Mouse (Mus musculus) heart, embryonic 13.5 days (tissue): Measurements from ENCODE around the gene Abtb2. TPM values are rescaled to one million over a fixed set of nuclear protein-coding genes. Genes with fewer than 3 reads are reported as not detected.

Experiments used
- ATAC-seq: fragments of 200-750 bp; cut with Nextera tagmentation; 2 replicates; pipeline ENCODE4 v1.8.0; 2017; ENCODE audit warnings: moderate TSS enrichment; ENCODE audit not compliant: insufficient number of reproducible peaks, low FRiP score, low TSS enrichment; ENCODE audit errors: extremely low read depth
- H3K27ac ChIP-seq: fragments of 300-500 bp; sonication (generic); replicated peaks from 2 replicates; pipeline ENCODE4 v1.5.1; 2015; ENCODE audit warnings: moderate library complexity, mild to moderate bottlenecking, inconsistent platforms
- H3K27me3 ChIP-seq: fragments of 300-500 bp; sonication (generic); replicated peaks from 2 replicates; pipeline ENCODE4 v1.6.1; 2015; ENCODE audit warnings: mild to moderate bottlenecking, inconsistent platforms
- H3K36me3 ChIP-seq: fragments of 300-500 bp; sonication (generic); 2 replicates; pipeline ENCODE4 v1.6.1; 2015; ENCODE audit warnings: mild to moderate bottlenecking, inconsistent platforms
- H3K4me1 ChIP-seq: fragments of 300-500 bp; sonication (generic); 2 replicates; pipeline ENCODE4 v1.6.1; 2015; ENCODE audit warnings: inconsistent platforms
- H3K4me2 ChIP-seq: fragments of 300-500 bp; sonication (generic); 2 replicates; pipeline ENCODE4 v1.6.1; 2015; ENCODE audit warnings: inconsistent platforms, mild to moderate bottlenecking, moderate library complexity
- H3K4me3 ChIP-seq: fragments of 300-500 bp; sonication (generic); 2 replicates; pipeline ENCODE4 v1.5.1; 2015; ENCODE audit warnings: moderate library complexity, mild to moderate bottlenecking, inconsistent platforms
- H3K9ac ChIP-seq: fragments of 300-500 bp; sonication (generic); 2 replicates; pipeline ENCODE4 v1.6.1; 2015; ENCODE audit warnings: inconsistent platforms, mild to moderate bottlenecking, moderate library complexity
- H3K9me3 ChIP-seq: fragments of 300-500 bp; sonication (generic); 2 replicates; pipeline ENCODE4 v1.6.1; 2016; ENCODE audit warnings: inconsistent platforms
- WGBS: fragments of 180-500 bp; shearing (Covaris S2); methylation state at CpG from one replicate; pipeline ENCODE4 v1.1.7; 2015; ENCODE audit warnings: mixed read lengths; 5-methylcytosine and 5-hydroxymethylcytosine counted together
- polyA plus RNA-seq: library from polyadenylated mRNA; unstranded; fragments of >200 nt; fragmentation: Nextera tagmentation; extraction: Ambion mirVana; gene quantifications from 2 replicates; pipeline ENCODE4 v1.2.1, GENCODE M21; 2015

The Abtb2 gene
- polyA plus RNA-seq, 1 experiment from 2014 or later = 17.4 TPM

- H3K4me2 ChIP-seq = peak overlapping the region; percentile 50
- peaks cover 100% of the 10 kb centered on the region for H3K4me1 ChIP-seq
- H3K4me3 ChIP-seq = no peak overlapping the region
Observed at GRCm38 (mm10) chr2:103601126-103601525, 35.0 kb downstream of the Abtb2 start.

DNA sequence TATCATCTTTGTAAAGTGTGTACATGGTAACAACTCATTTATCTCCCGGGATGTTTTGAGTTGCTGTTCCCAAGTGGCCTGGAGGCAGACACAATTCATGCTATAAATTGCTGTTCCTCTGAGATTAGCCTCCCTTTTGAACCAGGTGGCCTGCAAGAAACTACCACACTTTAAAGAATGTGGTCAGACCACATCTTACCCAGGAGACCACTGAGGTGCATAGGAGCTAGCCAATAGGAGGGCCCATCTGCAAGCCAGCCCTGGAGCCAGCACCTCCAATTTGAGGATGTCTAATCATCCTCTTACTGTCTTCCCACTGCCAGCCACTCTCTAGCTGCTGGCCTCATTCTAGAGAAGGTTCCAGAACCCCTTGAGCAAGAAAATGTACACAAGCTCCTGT, 35.4 kb downstream of the Abtb2 start:
- Histone ChIP-seq H3K27ac (peak overlapping the region; percentile 87), H3K4me2 (no peak overlapping the region), H3K27me3 (0 out of 2 replicates have a peak, but pooled peaks cover 5% of the 10 kb centered on the region), H3K36me3 (no peaks in the 10 kb centered on the region), H3K4me3 (no peak overlapping the region), H3K9me3 (no peaks in the 10 kb centered on the region), H3K9ac (no peak overlapping the region), H3K4me1 (peaks cover 99% of the 10 kb centered on the region)
- ATAC-seq = no peak
- 35% methylated on average over 1 of the region's 1 CpGs for WGBS

More at GRCm38 (mm10) chr2:103601126-103601525, 35.0 kb downstream of the Abtb2 start:
- H3K9ac ChIP-seq = peak overlapping the region; percentile 11; the same call in 1 of the 2 replicates
- no peak for ATAC-seq
- 38% methylated on average over 1 of the region's 1 CpGs for WGBS
- peak overlapping the region; percentile 87 for H3K27ac ChIP-seq
- H3K27me3 ChIP-seq = 0 out of 2 replicates have a peak, but pooled peaks cover 5% of the 10 kb centered on the region
- H3K36me3 ChIP-seq = no peaks in the 10 kb centered on the region
- no peaks in the 10 kb centered on the region for H3K9me3 ChIP-seq

DNA sequence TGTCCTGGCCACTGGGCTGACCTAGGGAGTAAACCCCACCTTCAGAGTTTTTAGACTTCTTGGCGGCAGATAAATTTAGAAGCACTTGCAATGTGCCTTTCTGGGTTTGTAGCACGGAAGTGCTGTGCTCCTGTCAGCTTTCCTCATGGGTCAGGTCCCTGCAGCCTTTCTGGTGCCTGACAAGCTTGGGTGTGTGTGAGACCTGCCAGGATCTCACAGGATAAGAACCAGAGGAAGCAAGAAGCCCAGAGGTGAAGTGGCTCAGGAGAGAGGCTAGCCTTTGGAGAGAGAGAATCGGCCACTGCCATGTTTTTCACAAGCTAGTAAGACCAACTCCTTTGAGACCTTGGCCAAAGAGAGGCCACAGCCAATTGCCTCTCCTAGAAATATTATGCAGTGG, 37.1 kb downstream of the Abtb2 start:
- Histone ChIP-seq H3K27me3 (0 out of 2 replicates have a peak, but pooled peaks cover 5% of the 10 kb centered on the region), H3K36me3 (no peaks in the 10 kb centered on the region), H3K9me3 (no peaks in the 10 kb centered on the region), H3K4me3 (peak overlapping the region; percentile 10; the same call in 1 of the 2 replicates), H3K9ac (no peak overlapping the region), H3K27ac (peak overlapping the region; percentile 88), H3K4me1 (peaks cover 97% of the 10 kb centered on the region), H3K4me2 (peak overlapping the region; percentile 60)
- 0 out of 2 replicates have a peak, but pooled peaks have one; percentile 53 for ATAC-seq
- 28% methylated on average over 3 of the region's 3 CpGs for WGBS

DNA sequence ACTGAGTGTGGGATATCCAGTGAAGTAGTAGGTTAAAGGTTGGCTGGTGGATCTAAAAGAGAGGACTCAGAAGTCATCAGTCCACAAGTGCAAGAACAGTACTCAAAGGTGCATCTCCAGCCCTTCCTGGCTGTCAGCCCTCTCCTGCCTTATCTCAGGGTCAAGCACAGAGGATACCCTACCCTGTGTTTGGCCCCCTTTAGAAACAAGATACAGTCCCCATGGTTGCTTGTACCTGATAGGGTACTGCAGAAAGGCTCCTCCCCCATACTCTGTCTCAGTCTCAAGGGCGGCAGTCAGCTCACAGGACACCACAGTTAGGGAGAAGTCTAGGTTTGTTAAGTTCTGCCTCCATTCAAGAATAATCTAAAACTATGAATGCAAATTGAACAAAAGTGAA, 37.8 kb downstream of the Abtb2 start:
- 0 out of 2 replicates have a peak, but pooled peaks cover 4% of the 10 kb centered on the region for H3K27me3 ChIP-seq
- H3K9me3 ChIP-seq = no peaks in the 10 kb centered on the region
- peaks cover 97% of the 10 kb centered on the region for H3K4me1 ChIP-seq
- no peaks in the 10 kb centered on the region for H3K36me3 ChIP-seq
- H3K9ac ChIP-seq = no peak overlapping the region
- 0 out of 2 replicates have a peak, but pooled peaks have one; percentile 44 for ATAC-seq
- H3K4me3 ChIP-seq = peak overlapping the region; percentile 10; the same call in 1 of the 2 replicates
- 13% methylated on average over 1 of the region's 1 CpGs for WGBS
- peak overlapping the region; percentile 88 for H3K27ac ChIP-seq
- peak overlapping the region; percentile 60 for H3K4me2 ChIP-seq

DNA sequence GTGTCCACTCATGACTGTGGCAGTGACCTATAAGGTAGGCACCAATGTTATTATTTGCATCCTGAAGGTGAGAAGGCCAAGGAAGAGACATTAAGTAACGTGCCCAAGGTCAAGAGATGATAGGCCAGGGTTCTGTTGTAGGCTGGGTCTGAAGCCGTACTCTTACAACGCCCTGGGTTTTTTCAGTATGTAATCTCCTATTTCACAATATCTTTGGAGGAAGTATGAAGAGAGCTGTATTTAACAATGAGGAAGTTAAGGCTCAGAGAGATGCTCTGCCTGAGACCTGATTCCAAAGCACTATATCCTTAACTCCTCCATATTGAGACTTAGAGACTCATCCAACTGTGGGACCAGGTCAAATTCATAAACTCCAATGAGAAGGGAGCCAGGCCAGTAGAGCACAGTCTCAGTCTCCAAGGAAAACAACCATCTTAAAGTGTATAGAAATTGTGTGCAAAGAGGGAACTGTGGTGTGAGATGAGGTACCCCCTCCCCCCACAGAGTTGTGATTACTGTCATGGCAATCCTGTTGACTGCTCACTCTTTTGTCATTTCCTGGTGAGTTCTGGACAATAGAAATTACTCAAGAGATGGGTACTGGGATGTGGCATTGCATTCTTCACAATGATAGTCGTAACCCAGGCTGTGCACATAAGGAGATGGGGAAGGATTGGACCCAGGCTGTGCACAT, 39.8 kb downstream of the Abtb2 start:
- no peaks in the 10 kb centered on the region for H3K36me3 ChIP-seq
- H3K27me3 ChIP-seq = no peaks in the 10 kb centered on the region
- H3K9me3 ChIP-seq = no peaks in the 10 kb centered on the region
- H3K27ac ChIP-seq = no peak overlapping the region
- H3K4me3 ChIP-seq = no peak overlapping the region
- 88% methylated on average over 4 of the region's 4 CpGs for WGBS
- H3K4me1 ChIP-seq = peaks cover 93% of the 10 kb centered on the region
- ATAC-seq = no peak
- H3K4me2 ChIP-seq = no peak overlapping the region
- H3K9ac ChIP-seq = no peak overlapping the region

DNA sequence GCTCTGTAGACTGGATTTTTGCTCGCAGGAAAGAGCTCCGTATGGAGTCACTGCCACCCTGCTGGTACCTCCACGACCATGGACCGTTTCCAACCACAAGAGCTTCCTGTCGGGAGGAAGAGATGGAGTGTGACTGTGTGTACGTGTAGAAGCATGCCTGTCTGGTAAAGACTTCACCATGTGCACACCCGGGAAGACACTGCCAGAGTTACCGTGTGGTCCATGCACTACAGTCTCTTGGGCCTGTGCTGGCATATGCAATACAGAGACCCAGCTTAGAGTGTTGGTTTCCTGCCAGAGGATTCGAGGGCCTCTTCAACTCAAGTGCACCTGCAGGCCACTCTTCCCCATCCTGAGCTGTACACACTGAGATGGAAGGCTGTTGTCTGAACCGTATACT, 41.8 kb downstream of the Abtb2 start:
- Histone ChIP-seq H3K27ac (peak overlapping the region; percentile 39), H3K4me2 (no peak overlapping the region)
- 54% methylated on average over 10 of the region's 10 CpGs for WGBS

DNA sequence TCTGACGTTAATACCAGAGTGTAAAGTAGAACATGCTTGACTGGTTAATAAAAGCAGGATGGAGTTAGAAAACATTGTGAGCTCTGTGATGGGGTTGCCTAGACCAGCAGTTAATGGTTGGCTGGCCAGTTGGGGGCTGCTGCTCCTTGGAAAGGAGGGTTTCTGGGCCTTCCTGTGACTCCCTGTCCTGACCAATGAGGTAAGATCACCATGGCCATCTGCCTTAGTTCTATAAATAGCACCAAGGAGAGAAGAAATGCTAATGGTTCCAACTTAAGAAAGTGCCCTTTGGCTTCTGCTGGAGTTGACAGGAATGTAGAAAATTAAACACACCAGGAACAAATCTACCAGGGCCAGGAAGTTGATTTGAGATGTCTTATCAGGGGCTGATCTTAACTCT, 42.8 kb downstream of the Abtb2 start:
- 0 out of 2 replicates have a peak overlapping the region, but pooled peaks have one; percentile 39 for H3K27ac ChIP-seq
- no peak overlapping the region for H3K4me2 ChIP-seq
- no peak for ATAC-seq
- no peaks in the 10 kb centered on the region for H3K9me3 ChIP-seq
- H3K4me1 ChIP-seq = peaks cover 80% of the 10 kb centered on the region
- 53% methylated on average over 1 of the region's 1 CpGs for WGBS
- H3K4me3 ChIP-seq = no peak overlapping the region
- no peaks in the 10 kb centered on the region for H3K27me3 ChIP-seq
- no peak overlapping the region for H3K9ac ChIP-seq
- H3K36me3 ChIP-seq = no peaks in the 10 kb centered on the region

More for the DNA sequence above, 41.8 kb downstream of the Abtb2 start:
- H3K4me3 ChIP-seq = no peak overlapping the region
- no peak for ATAC-seq
- no peak overlapping the region for H3K9ac ChIP-seq
- H3K36me3 ChIP-seq = no peaks in the 10 kb centered on the region
- H3K9me3 ChIP-seq = no peaks in the 10 kb centered on the region
- peaks cover 80% of the 10 kb centered on the region for H3K4me1 ChIP-seq
- H3K27me3 ChIP-seq = no peaks in the 10 kb centered on the region

GRCm38 (mm10) chr2:103609499-103609898, 43.4 kb downstream of the Abtb2 start:
- no peak for ATAC-seq
- 0 out of 2 replicates have a peak overlapping the region, but pooled peaks have one; percentile 39 for H3K27ac ChIP-seq

DNA sequence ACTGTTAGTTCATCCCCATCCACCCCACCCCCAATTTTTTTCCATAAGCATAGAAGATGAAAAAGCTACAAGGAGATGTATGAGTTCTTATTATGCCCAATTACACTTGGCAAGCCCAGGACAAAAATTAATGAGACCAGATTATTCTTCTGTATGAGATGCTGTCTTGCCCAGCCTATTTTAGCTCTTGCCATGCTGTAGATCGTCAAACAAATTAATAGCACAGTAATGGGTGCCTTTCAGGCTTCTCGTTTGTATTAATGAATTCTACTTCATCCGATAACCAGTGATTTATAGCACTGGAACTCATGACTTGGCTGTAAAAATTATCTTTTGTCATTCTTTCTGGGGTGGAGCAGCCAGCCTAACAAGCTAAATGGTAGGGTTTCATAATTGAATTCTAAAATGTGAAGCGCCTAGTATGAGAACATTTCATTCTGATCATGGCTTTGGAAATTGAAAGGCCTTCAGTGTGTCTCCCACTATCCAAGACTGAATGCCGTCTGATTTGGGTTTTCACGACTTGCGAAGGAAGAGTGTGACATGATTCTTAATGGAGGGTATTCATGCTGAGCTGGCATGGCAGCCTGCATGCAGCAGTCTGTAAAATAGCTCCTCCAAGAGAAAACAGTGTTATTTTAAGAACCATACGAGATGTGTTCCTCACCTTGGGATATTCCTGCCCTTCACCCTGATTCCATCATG, 44.9 kb downstream of the Abtb2 start:
- H3K4me1 ChIP-seq = peaks cover 67% of the 10 kb centered on the region
- no peaks in the 10 kb centered on the region for H3K9me3 ChIP-seq
- ATAC-seq = no peak
- H3K27me3 ChIP-seq = no peaks in the 10 kb centered on the region
- H3K36me3 ChIP-seq = no peaks in the 10 kb centered on the region
- WGBS = 81% methylated on average over 8 of the region's 8 CpGs
- H3K4me2 ChIP-seq = no peak overlapping the region
- no peak overlapping the region for H3K4me3 ChIP-seq
- no peak overlapping the region for H3K9ac ChIP-seq
- H3K27ac ChIP-seq = no peak overlapping the region

More at GRCm38 (mm10) chr2:103609499-103609898, 43.4 kb downstream of the Abtb2 start:
- Histone ChIP-seq H3K36me3 (no peaks in the 10 kb centered on the region), H3K4me1 (peaks cover 80% of the 10 kb centered on the region), H3K4me3 (no peak overlapping the region), H3K9ac (no peak overlapping the region), H3K27me3 (no peaks in the 10 kb centered on the region), H3K9me3 (no peaks in the 10 kb centered on the region), H3K4me2 (no peak overlapping the region)
- 38% methylated on average over 3 of the region's 3 CpGs for WGBS

- Histone ChIP-seq H3K27me3 (no peaks in the 10 kb centered on the region), H3K27ac (no peak overlapping the region), H3K4me3 (no peak overlapping the region), H3K9ac (no peak overlapping the region), H3K36me3 (no peaks in the 10 kb centered on the region), H3K4me1 (peaks cover 55% of the 10 kb centered on the region), H3K9me3 (no peaks in the 10 kb centered on the region), H3K4me2 (no peak overlapping the region)
- WGBS = 51% methylated on average over 3 of the region's 3 CpGs
- no peak for ATAC-seq
Observed at GRCm38 (mm10) chr2:103613865-103614264, 47.8 kb downstream of the Abtb2 start.

DNA sequence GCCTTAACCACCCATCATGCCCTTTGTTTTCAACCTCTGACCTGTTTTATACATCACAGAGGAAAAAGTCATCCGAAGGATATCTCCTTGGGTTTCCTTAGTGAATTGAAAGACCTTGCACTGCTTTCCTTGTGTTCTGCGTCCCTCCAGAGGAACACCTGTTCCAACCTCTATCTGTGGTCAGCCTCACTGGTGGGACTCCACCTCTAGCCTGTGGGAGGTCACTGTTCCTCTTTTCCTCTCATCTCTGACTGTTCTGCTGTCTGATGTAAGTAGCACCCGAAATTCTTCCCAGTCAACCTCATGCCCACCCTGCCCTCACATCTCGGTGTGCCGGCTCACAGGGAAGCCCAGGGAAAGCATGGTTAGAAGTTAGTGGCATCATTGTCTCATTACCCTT, 48.9 kb downstream of the Abtb2 start:
- Histone ChIP-seq H3K4me2 (no peak overlapping the region), H3K4me1 (peaks cover 51% of the 10 kb centered on the region), H3K9me3 (no peaks in the 10 kb centered on the region), H3K9ac (no peak overlapping the region), H3K27ac (no peak overlapping the region), H3K27me3 (no peaks in the 10 kb centered on the region), H3K36me3 (no peaks in the 10 kb centered on the region), H3K4me3 (no peak overlapping the region)
- WGBS = 86% methylated on average over 5 of the region's 5 CpGs
- no peak for ATAC-seq
